Mouse (Mus musculus) spleen, postnatal 36 days (tissue): Measurements from ENCODE around the gene Tnfsf10.

Source experiments
- DNase-seq, 2 experiments: peaks; one replicate each; pipeline ENCODE4 v3.0.0; 2022; ENCODE audit warnings: low spot score in 2 of 2, mixed read lengths in 1 of 2

Tnfsf10 gene

DNA sequence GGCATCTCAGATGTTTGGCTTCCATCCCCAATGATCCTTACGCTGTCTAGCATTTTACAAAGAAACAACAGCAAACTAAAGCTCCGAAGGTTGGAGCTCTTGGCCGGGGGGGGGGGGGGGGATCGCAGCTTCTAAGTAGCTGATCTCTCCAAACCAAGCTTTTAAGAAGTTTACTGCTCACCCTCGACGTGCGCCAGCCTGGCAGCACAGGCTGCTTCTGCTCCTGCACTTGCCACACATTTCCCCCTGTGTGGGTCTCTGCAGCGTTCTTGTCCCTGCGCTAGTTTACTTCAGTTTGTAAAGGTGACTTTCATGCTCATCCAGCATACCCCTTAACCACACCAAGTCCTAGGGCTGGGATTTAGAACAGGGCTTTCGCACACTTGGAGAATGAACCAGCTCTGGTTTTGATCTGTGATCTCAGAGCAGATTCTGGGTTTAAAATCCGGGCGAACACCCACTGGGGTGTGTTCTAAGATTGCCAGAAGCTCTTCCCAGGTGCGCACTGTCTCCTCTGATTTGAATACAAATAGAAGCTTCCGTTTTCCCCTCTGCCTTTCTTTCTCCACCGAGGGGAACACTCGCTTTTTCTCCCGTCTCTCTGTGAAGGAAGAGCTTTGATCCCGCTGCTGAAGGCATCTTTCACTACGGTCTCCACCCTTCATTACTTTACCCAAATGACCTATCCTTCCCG lies 53.9 kb downstream of the Tnfsf10 start:
- no peak for DNase-seq

GRCm38 (mm10) chr3:27371276-27371621 lies 54.4 kb downstream of the Tnfsf10 start, which contains the start of gene Ghsr:
Ghsr (plus strand) TSS chr3:27371351.
- no peak for DNase-seq

DNA sequence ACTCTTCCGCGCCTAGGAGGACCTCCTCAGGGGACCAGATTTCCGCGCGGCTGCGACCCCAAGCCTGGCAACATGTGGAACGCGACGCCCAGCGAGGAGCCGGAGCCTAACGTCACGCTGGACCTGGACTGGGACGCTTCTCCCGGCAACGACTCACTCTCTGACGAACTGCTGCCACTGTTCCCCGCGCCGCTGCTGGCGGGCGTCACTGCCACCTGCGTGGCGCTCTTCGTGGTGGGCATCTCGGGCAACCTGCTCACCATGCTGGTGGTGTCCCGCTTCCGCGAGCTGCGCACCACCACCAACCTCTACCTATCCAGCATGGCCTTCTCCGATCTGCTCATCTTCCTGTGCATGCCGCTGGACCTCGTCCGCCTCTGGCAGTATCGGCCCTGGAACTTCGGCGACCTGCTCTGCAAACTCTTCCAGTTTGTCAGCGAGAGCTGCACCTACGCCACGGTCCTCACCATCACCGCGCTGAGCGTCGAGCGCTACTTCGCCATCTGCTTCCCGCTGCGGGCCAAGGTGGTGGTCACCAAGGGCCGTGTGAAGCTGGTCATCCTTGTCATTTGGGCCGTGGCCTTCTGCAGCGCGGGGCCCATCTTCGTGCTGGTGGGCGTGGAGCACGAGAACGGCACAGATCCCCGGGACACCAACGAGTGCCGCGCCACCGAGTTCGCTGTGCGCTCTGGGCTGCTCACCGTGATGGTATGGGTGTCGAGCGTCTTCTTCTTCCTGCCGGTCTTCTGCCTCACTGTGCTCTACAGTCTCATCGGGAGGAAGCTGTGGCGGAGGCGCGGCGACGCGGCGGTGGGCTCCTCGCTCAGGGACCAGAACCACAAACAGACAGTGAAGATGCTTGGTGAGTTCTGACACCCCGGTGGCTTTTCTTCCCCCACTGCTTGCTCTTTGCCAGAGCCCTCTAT lies 55.2 kb downstream of the Tnfsf10 start:
- DNase-seq, result no peak

GRCm38 (mm10) chr3:27374396-27374795 lies 57.6 kb downstream of the Tnfsf10 start:
- no peak for DNase-seq

- DNase-seq, result no peak
Measured at GRCm38 (mm10) chr3:27377935-27378334, 61.1 kb downstream of the Tnfsf10 start.

- no peak for DNase-seq
Measured at GRCm38 (mm10) chr3:27384836-27385235, 68.0 kb downstream of the Tnfsf10 start.

DNA sequence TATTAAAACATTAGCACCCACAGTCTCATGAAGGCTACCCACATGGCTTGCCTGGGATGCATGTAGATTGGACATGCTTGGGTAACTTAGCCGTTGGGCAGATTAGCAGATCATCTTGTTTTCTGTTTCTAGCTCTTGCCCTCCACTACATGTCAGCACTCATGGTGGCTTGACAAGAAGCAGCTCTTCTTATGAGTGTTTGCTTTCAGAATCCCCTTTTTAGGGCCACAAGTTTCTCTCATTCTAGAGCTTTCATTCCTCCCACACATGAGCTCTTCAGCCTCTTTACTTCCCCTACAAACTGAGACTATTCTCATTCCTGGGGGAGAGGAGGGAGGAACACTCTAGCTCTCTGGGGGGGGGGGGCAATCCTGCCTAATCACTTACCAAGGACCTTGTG lies 73.1 kb downstream of the Tnfsf10 start:
- DNase-seq, result no peak
